Mouse (Mus musculus) frontal cortex, postnatal 36 days (tissue): ENCODE data around the gene Prr22.

ENCODE experiments used
- DNase-seq, 2 experiments: peaks; one replicate each; pipeline ENCODE4 v3.0.0; 2022; ENCODE audit warnings: low spot score in 2 of 2

The Prr22 gene

GRCm38 (mm10) chr17:56761077-56761476 is 9.0 kb upstream of the Prr22 start:
- no peak for DNase-seq

- DNase-seq, result peak; percentile 85 to 86
These were observed 8.0 kb upstream of the Prr22 start for GRCm38 (mm10) chr17:56761991-56762410.

GRCm38 (mm10) chr17:56762769-56763731 is 7.0 kb upstream of the Prr22 start:
- DNase-seq, result peak; percentile 58 to 78

DNA sequence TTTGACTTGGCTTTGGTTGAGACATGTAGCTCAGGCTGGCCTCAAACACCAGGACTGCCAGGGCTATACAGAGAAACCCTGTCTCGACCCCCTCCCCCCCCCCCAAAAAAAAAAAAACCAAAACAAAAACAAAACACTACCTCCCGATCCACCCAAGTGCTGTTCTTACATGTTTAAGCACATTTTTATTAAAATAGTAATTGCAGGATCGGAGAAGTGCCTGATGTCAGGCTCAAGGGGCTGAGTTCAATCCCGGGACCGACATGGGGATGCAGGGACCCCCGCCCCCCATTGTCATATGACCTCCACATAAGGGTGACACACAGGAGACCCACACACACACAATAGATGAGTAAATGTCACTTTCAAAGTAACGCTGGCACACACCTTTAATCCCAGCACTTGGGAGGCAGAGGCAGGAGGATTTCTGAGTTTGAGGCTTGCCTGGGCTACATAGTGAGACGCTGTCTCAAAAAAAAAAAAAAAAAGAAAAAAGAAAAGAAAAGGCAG is 6.3 kb upstream of the Prr22 start:
- DNase-seq, result no peak

- peak; percentile 92 for DNase-seq
These were observed 5.3 kb upstream of the Prr22 start, which contains the start of gene Dus3l for GRCm38 (mm10) chr17:56764474-56765354. Gene Dus3l (plus strand): TSS chr17:56764757.

DNA sequence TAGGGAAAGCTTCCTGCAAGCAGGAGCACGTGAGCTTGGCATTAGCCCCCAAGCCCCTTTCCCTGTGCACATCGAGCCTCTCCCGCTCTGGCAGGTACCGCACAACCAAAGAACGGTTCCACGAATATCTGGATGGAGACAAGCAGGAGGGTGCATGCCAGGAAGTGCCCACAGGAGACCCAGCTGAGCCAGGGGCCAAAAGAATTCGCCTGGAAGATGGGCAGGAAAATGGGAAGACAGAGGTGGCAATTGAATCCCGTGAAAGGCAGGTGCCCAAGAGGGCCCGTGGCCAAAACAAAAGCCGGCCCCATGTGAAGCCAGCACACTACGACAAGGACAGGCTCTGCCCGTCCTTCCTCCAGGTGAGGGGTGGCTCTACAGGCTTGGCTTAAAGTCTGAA is 4.6 kb upstream of the Prr22 start:
- no peak for DNase-seq

- no peak for DNase-seq
These were observed 3.2 kb upstream of the Prr22 start for GRCm38 (mm10) chr17:56766631-56767405.

GRCm38 (mm10) chr17:56767531-56768135 is 2.4 kb upstream of the Prr22 start:
- DNase-seq, result no peak

GRCm38 (mm10) chr17:56768941-56769340 is 1.1 kb upstream of the Prr22 start:
- no peak for DNase-seq

DNA sequence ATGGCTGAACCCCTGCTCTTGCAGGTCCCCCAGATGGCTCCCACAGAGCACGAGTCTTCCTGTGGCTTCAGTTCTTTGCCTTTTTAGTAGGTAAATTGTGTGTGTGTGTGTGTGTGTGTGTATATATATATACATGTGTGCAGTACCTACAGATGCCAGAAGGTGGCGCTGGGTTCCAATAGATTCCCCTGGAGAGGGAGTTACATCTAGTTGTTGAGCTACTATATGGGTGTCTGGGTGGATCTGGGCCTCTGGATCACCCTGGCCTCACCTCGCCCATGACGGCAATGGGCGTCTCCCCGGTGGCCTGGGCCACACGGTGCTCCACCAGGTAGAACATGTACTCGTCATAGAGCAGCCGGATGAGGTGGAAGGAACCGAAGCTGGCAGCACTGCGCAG is 7.5 kb downstream of the Prr22 start:
- DNase-seq, result no peak

DNA sequence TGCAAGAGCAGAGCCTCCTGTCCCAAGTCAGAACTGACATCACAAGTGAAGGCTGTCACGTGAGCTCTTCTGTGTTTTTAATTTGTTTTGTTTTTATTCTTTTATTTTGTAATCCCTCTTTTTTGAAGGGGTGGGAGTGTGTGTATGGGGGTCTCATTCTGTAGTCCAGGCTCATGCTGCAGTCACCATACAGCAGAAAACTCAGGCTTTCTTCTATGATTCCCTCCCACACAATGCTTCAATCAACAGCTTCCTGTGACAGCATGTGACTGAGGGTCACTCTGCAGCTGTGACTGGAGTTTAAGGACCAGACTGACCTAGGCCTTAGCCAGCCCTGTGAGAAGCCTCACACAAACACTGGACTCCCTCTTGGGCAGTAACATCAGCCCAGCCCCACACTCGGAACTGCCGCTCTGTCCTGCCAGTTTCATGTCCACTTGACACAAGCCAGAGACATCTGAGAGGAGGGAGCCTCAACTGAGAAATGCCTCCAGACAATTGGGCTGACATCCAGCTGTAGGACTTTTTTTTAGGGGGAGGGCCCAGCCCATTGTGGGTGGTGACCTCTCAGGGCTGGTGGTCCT is 8.8 kb downstream of the Prr22 start:
- DNase-seq, result no peak

- DNase-seq, result no peak
These were observed 10.4 kb downstream of the Prr22 start for GRCm38 (mm10) chr17:56780291-56780978.

DNA sequence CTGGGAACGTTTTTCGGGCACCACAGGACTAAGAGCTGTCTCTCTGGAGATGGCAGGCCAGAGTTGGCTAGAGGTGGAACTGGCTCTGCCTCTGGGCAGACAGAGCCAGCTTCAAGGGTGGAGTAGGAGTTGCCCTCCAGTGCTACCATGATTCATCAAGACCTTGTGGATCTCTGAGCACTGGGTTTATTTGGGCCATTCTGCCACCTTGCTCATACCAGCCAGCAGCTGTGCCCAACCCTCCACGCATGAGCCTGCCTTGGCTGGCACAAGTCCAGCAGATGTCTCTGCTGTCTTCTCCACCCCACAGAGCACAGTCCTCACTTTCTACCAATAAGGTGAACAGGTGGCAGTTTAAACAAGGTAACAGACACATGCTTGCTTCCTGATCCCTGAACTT is 18.8 kb downstream of the Prr22 start:
- no peak for DNase-seq

GRCm38 (mm10) chr17:56789286-56789685 is 19.2 kb downstream of the Prr22 start:
- no peak for DNase-seq

DNA sequence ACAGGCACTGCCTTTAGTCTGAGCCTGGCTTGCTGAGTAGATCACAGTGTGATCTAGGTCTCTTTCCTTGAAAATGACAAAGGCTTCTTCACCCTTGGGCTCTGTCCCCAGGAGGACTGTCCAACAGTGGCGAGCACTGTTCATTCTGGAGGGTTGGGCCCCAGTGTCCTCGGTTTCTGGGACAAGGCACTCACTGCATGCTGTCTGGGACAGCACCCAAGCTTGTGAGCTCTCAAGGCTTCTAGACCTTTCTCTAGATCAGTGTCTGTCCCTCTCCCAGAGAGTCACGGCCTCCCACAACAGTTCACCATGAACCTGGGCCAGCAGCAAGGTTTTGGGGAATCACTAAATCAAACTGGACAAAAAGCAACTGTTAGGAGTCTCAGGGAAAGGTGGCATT is 22.5 kb downstream of the Prr22 start:
- no peak for DNase-seq

DNA sequence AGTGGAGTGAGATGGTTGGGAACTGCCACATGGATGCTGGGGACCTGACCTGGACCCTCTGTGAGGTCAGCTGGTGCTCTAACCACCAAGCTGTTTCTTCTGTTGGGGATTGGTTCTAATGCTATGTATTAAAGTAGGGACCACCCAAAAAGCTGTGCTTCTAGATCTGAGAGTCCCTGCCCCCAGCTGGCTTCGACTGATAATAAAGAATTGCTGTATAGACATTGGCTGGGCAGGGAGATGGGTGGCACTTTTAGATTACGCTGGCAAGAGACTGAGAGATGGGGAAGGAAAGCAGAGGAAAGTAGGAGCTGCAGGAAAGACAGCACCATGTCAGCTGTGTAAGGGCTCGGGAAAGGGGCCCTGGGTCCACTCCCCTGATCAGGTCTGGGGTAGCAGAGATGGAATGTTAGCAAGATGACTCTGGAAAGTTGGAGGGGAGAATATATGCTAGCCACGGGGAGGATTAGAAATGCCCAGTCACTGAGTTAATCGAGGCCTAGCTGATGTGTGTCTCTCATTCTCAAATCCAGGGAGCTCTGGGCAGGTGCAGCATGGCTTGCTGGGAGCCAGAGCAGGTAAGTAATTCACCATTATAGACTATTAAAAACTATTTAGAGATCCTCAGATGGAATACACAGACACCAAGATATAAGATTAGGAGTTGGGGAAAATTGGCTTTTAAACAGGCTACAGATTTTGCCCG is 23.7 kb downstream of the Prr22 start:
- DNase-seq, result no peak

- no peak for DNase-seq
These were observed 29.2 kb downstream of the Prr22 start for GRCm38 (mm10) chr17:56799276-56799675.

DNA sequence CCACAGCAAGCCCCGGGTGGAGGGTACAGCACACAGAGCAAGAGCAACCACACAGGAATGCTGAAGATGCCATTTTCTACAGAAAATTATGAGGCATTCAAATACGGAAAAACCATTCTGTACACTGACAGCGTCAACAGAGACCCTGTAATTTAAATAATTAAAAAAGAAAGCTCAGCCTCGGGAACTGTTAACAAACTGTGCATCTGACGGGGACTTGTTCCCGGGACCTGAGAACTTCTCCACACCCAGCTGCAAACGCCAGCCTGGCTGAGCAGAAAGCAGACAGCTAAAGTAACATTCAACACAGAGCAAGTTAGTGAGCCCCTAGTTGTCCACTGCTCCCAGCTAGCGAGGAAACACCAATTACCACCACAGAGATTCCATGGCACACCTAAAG is 32.0 kb downstream of the Prr22 start:
- no peak for DNase-seq

DNA sequence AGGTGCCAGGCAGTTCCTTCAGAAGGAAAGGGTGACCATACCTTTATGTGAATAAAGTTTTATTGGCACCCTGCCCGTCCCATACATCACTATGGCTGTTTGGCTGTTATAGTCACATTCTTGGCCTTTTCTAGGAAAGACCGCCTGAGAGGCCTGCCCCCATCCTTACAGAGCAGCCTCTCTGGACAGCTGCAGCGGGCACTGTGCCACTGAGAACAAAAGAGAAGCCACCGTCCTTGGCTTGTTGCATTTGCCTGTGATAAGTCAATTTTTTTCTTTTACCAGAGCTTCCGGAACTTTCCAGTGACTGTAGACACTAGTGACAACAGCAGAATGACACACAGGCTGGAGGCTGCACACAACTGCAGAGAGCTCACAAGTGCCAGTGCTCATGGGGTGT is 34.9 kb downstream of the Prr22 start:
- no peak for DNase-seq
